Mouse (Mus musculus): ENCODE results near the gene Secisbp2.

DNA sequence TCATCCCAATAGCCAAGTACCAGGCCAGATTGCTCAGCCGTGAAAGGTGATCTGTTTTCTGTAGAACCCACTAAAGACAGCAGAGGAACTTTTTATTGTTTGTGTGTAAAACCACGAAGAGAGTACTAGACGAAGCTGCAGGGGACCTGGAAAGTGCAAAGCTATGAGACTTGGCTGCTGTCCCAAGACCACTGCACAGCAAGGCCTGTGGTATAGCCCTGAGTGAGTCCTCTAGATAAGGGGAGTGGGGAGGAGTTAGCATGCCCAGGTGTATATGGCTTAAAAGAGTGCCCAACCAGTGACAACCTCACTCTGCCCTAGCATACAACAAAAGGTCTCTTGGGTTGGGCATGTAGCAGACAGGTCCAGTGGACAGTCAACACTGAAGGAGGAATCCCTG lies 37.2 kb downstream of the Secisbp2 start:
- TF ChIP-seq CTCF (IDR thresholded peaks at IDR 0.05; ENCODE audit: extremely low read depth, insufficient read depth, low read length) (no peak), POLR2A (IDR thresholded peaks at IDR 0.05; ENCODE audit: extremely low read depth, insufficient read depth, low read length) (no peak)
